Mouse (Mus musculus) MEL (cell line): ENCODE data around the gene Gprasp2.

Experiments used
- CHD2 ChIP-seq: IDR thresholded peaks from 2 replicates; pipeline ENCODE4 v1.6.1; 2011; ENCODE audit warnings: low read length, improper control_type of control experiment
- E2F4 ChIP-seq: IDR thresholded peaks from 2 replicates; pipeline ENCODE4 v1.6.1; 2011; ENCODE audit warnings: low read depth, low read length, improper control_type of control experiment, borderline replicate concordance
- EP300 ChIP-seq, 2 experiments: IDR thresholded peaks; 2 replicates each; pipeline ENCODE4 v1.6.1; 2011; ENCODE audit warnings: improper control_type of control experiment in 2 of 2, low read length in 2 of 2, low read depth in 1 of 2, mild to moderate bottlenecking in 1 of 2
- GATA1 ChIP-seq: IDR thresholded peaks from 2 replicates; pipeline ENCODE4 v1.6.1; 2011; ENCODE audit warnings: low read depth, low read length, improper control_type of control experiment
- JUND ChIP-seq: IDR thresholded peaks from 2 replicates; pipeline ENCODE4 v1.6.1; 2011; ENCODE audit warnings: low read depth, mild to moderate bottlenecking, improper control_type of control experiment, low read length
- KAT2A ChIP-seq: conservative IDR thresholded peaks from 2 replicates; pipeline ENCODE4 v1.6.1; 2012; ENCODE audit warnings: low read depth, low read length, improper control_type of control experiment, inconsistent platforms
- MAFK ChIP-seq: IDR thresholded peaks from 2 replicates; pipeline ENCODE4 v1.6.1; 2011; ENCODE audit warnings: low read depth, mild to moderate bottlenecking, low read length, improper control_type of control experiment, borderline replicate concordance
- MXI1 ChIP-seq: IDR thresholded peaks from 2 replicates; pipeline ENCODE4 v1.6.1; 2011; ENCODE audit warnings: mild to moderate bottlenecking, low read depth, low read length, improper control_type of control experiment
- POLR2A ChIP-seq, 2 experiments: IDR thresholded peaks; 2 replicates each; pipeline ENCODE4 v1.6.1; 2011 to 2012; ENCODE audit warnings: low read length in 2 of 2, mild to moderate bottlenecking in 2 of 2, control low read depth in 1 of 2, improper control_type of control experiment in 1 of 2, low read depth in 1 of 2, moderate library complexity in 1 of 2; ENCODE audit not compliant: control insufficient read depth in 1 of 2, insufficient read depth in 1 of 2, poor library complexity in 1 of 2
- USF1 ChIP-seq: IDR thresholded peaks from 2 replicates; pipeline ENCODE4 v1.6.1; 2014; ENCODE audit warnings: low read depth, mild to moderate bottlenecking, inconsistent platforms, low read length, improper control_type of control experiment, moderate library complexity
- ZC3H11A ChIP-seq: IDR thresholded peaks from 2 replicates; pipeline ENCODE4 v1.6.1; 2012; ENCODE audit warnings: low read depth, mild to moderate bottlenecking, inconsistent platforms, low read length, improper control_type of control experiment

DNA sequence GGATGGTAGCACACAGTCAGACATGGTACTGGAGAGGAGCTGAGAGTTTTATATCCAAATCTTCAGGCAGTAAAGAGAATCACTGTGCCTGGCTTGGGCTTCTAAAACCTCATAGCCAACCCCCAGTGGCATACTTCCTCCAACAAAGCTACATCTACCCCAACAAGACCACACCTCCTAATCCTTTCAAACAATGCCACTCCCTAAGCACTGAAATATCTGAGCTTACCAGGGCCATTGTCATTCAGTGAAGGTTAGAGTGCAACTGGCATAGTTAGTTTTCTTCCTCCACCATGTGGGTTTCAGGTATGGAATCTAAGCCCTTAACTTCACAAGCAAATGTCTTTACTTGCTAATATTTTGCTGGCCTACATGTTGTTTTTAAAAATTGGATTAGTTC lies 47.3 kb upstream of the Gprasp2 start:
- no peak for TF ChIP-seq E2F4
- TF ChIP-seq JUND = no peak
- TF ChIP-seq MXI1 = no peak
- no peak for TF ChIP-seq MAFK
- TF ChIP-seq EP300 (IDR thresholded peaks at IDR 0.05; ENCODE audit: low read depth in 1 of 2, low read length in 2 of 2) = no peak
- no peak for TF ChIP-seq ZC3H11A
- TF ChIP-seq CHD2 = no peak
- TF ChIP-seq POLR2A (IDR thresholded peaks at IDR 0.05; ENCODE audit: control insufficient read depth in 1 of 2, insufficient read depth in 1 of 2, low read depth in 1 of 2, low read length in 2 of 2, poor library complexity in 1 of 2) = no peak
- no peak for TF ChIP-seq USF1
- TF ChIP-seq GATA1 = no peak
- no peak for TF ChIP-seq KAT2A
